Mouse (Mus musculus) gastrocnemius, postnatal 4 days (tissue): ENCODE results near the gene Lipa. TPM values are rescaled to one million over a fixed set of nuclear protein-coding genes. Genes with fewer than 3 reads are reported as not detected.
A peak's percentile ranks its signal among the peaks of the same experiment; 100 is the strongest.

ENCODE experiments used
- DNase-seq, 2 experiments: peaks; one replicate each; pipeline ENCODE4 v3.0.0; 2021 to 2022; ENCODE audit warnings: low spot score in 2 of 2, mixed read lengths in 2 of 2
- long read RNA-seq, 2 experiments: library from polyadenylated mRNA; stranded (forward); transcript quantifications; one replicate each; pipeline ENCODE4 v2.0.0; 2021
- total RNA-seq, 2 experiments: library from RNA; stranded (reverse); gene quantifications; 2 replicates each; pipeline ENCODE4 v1.2.3; 2021

Gene Lipa
- total RNA-seq, result 10 to 100 TPM; 20.3 to 20.6 TPM
- long read RNA-seq, experiment 1, transcript Lipa-201 (10 exons, 2,969 nt), result major isoform, 18 of 24 reads
- long read RNA-seq, experiment 1, partial matches to known transcripts, result 2 of 24 reads
- long read RNA-seq, experiment 1, other reads (novel, unspliced or antisense), result 3 of 24 reads
- long read RNA-seq, experiment 2, transcript Lipa-201 (10 exons, 2,969 nt), result major isoform, 21 of 25 reads
- long read RNA-seq, experiment 2, partial matches to known transcripts, result 2 of 25 reads
- long read RNA-seq, experiment 2, other reads (novel, unspliced or antisense), result 1 of 25 reads

- peak; percentile 89 to 96 for DNase-seq
These were observed at the start of gene Lipa for GRCm38 (mm10) chr19:34526941-34527682. Lipa (minus strand) TSS chr19:34527474.

GRCm38 (mm10) chr19:34573650-34574049 lies 46.4 kb upstream of the Lipa start:
- DNase-seq, result no peak

- DNase-seq, result no peak
These were observed 43.8 kb upstream of the Lipa start for GRCm38 (mm10) chr19:34571080-34571479.

GRCm38 (mm10) chr19:34569896-34570476 lies 42.7 kb upstream of the Lipa start:
- no peak for DNase-seq

- no peak for DNase-seq
These were observed 42.0 kb upstream of the Lipa start for GRCm38 (mm10) chr19:34568988-34569895.

GRCm38 (mm10) chr19:34566178-34566784 lies 39.0 kb upstream of the Lipa start:
- no peak for DNase-seq

GRCm38 (mm10) chr19:34562556-34562955 lies 35.3 kb upstream of the Lipa start:
- no peak for DNase-seq

GRCm38 (mm10) chr19:34556621-34557020 lies 29.3 kb upstream of the Lipa start:
- DNase-seq, result peak in 1 of 2 experiments; percentile 43

GRCm38 (mm10) chr19:34554061-34554460 lies 26.8 kb upstream of the Lipa start:
- no peak for DNase-seq

- no peak for DNase-seq
These were observed 26.2 kb upstream of the Lipa start for GRCm38 (mm10) chr19:34553522-34553921.

- no peak for DNase-seq
These were observed 25.7 kb upstream of the Lipa start for GRCm38 (mm10) chr19:34553021-34553420.

- DNase-seq, result peak in 1 of 2 experiments; percentile 26
These were observed 24.7 kb upstream of the Lipa start for GRCm38 (mm10) chr19:34551981-34552380.

- DNase-seq, result peak; percentile 30 to 71
These were observed 23.4 kb upstream of the Lipa start, which contains the start of gene Ifit2 for GRCm38 (mm10) chr19:34550534-34551223. Ifit2 (plus strand) TSS chr19:34550694.

- DNase-seq, result no peak
These were observed 22.9 kb upstream of the Lipa start for GRCm38 (mm10) chr19:34550205-34550533.

- peak; percentile 56 to 72 for DNase-seq
These were observed 20.7 kb upstream of the Lipa start for GRCm38 (mm10) chr19:34547976-34548375.

- no peak for DNase-seq
These were observed 18.9 kb upstream of the Lipa start for GRCm38 (mm10) chr19:34546211-34546610.

GRCm38 (mm10) chr19:34539422-34539821 lies 12.1 kb upstream of the Lipa start:
- DNase-seq, result no peak

GRCm38 (mm10) chr19:34532061-34532751 lies 4.9 kb upstream of the Lipa start:
- DNase-seq, result no peak

- no peak for DNase-seq
These were observed 852 bp downstream of the Lipa start for GRCm38 (mm10) chr19:34526321-34526923.
